Mouse (Mus musculus) heart, adult 2 months (tissue): Measurements from ENCODE around the gene D1Ertd622e. TPM values are rescaled to one million over a fixed set of nuclear protein-coding genes. Genes with fewer than 3 reads are reported as not detected.

Source experiments
- DNase-seq, 2 experiments: peaks; one replicate each; pipeline ENCODE4 v3.0.0; 2021
- H3K27ac ChIP-seq: fragments of 200-600 bp; 2 replicates; pipeline ENCODE4 v1.8.1; 2022
- H3K27me3 ChIP-seq: fragments of 200-500 bp; 2 replicates; pipeline ENCODE4 v1.6.1; 2012; ENCODE audit warnings: mild to moderate bottlenecking, low read length, inconsistent platforms, mixed read lengths; ENCODE audit not compliant: control insufficient read depth, insufficient read depth
- H3K36me3 ChIP-seq: fragments of 200-500 bp; 2 replicates; pipeline ENCODE4 v1.6.1; 2012; ENCODE audit warnings: low read length, inconsistent platforms; ENCODE audit not compliant: control insufficient read depth, insufficient read depth
- H3K4me1 ChIP-seq: fragments of 200-500 bp; 2 replicates; pipeline ENCODE4 v1.6.1; 2011; ENCODE audit warnings: low read length; ENCODE audit not compliant: control insufficient read depth, insufficient read depth
- H3K4me3 ChIP-seq: fragments of 200-600 bp; 2 replicates; pipeline ENCODE4 v1.8.1; 2022
- H3K79me2 ChIP-seq: fragments of 200-500 bp; replicated peaks from 2 replicates; pipeline ENCODE4 v1.6.1; 2012; ENCODE audit warnings: mild to moderate bottlenecking, inconsistent platforms, low read length, moderate library complexity, mixed read lengths; ENCODE audit not compliant: control insufficient read depth, insufficient read depth
- H3K9ac ChIP-seq: fragments of 200-500 bp; 2 replicates; pipeline ENCODE4 v1.6.1; 2012; ENCODE audit warnings: low read depth, mild to moderate bottlenecking, control low read depth, inconsistent platforms, low read length, mixed read lengths
- CTCF ChIP-seq: fragments of 200-600 bp; IDR thresholded peaks from 2 replicates; pipeline ENCODE4 v1.8.1; 2022; ENCODE audit warnings: antibody characterized with exemption, mild to moderate bottlenecking, moderate library complexity
- EP300 ChIP-seq: fragments of 200-500 bp; IDR thresholded peaks from 2 replicates; pipeline ENCODE4 v1.6.1; 2011; ENCODE audit warnings: low read depth, low read length, control low read depth; ENCODE audit not compliant: insufficient read depth
- POLR2A ChIP-seq: fragments of 200-500 bp; IDR thresholded peaks from 2 replicates; pipeline ENCODE4 v1.6.1; 2011; ENCODE audit warnings: mild to moderate bottlenecking, low read depth, low read length, control low read depth; ENCODE audit not compliant: insufficient read depth
- WGBS: fragments of 180-500 bp; shearing (Covaris S2); methylation state at CpG from one replicate; pipeline ENCODE4 v1.1.7; 2018; 5-methylcytosine and 5-hydroxymethylcytosine counted together
- intact Hi-C: fragments of 180-260 bp; cut with DNase I; formaldehyde crosslinking; loops from one replicate; pipeline ENCODE4 v1.15.1; 2025
- long read RNA-seq: library from polyadenylated mRNA; stranded (forward); transcript quantifications from one replicate; pipeline ENCODE4 v2.0.0, GENCODE M21; 2021
- polyA plus RNA-seq: library from polyadenylated mRNA; depleted of rRNA; stranded (reverse); fragments of >200 nt; gene quantifications from 2 replicates; pipeline ENCODE4 v1.2.3, GENCODE M21; 2012; rRNA removed
- total RNA-seq, 2 experiments: library from RNA; stranded (reverse); gene quantifications; 2 replicates each; pipeline ENCODE4 v1.2.3; 2021

D1Ertd622e gene
- total RNA-seq (1 to 10 TPM; 4.4 to 4.5 TPM), polyA plus RNA-seq (3.1 and 4.3 TPM in 2 replicates)
- long read RNA-seq: 0 reads

DNA sequence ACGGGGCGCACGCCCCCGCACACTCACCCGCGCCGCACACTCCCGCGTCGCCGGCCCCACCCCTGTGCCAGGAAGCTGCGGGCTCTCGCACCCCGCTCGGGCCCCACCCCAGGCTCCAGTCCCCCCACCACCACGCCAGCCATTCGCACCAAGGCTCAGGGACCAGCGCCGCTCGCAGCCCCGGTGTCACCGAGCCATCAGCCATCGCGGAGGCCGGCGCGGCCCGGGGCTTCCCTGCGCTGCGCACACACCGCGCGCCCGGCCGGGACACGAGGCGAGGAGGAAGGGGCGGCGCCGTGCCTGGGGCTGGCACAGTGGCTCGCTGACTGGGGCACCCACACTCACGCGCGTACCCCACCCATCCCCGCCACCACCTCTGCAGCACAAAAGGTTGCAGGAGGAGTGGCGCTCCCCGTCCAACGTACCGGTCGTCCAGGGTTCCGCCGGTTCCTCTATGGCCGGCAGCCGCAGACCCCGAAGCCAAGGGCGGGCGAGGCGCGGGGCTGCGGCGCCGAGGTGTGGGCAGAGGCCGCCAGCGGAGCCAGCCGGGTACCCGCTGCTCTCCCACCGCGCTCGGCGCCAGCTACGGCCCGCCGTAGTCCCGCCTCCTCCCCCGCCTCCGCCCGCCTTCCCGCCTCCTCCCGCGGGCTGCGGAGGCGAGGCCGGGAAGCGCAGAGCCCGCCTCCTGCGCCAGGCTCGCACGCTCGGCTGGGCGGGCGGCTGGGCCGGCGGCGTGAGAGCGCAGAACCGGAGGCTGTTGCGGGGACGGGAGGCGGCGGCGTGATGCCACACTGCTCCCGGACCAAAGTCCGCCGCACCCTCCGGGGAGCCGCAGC is at the start of gene D1Ertd622e:
D1Ertd622e (minus strand) TSS at position 669 of the 836 bp plus-strand sequence.
- intact Hi-C loops: loop anchor here (5.0 kb wide), 1 partner anchor 106 kb away; no protein-coding TSS in a partner anchor
- H3K4me3 ChIP-seq: peak within 1 kb of the TSS; percentile 90
- under 1% methylated on average over 105 of the region's 106 CpGs for WGBS
- H3K27ac ChIP-seq: peak within 1 kb of the TSS; percentile 77
- no peaks in the 10 kb centered on the region for H3K27me3 ChIP-seq
- H3K79me2 ChIP-seq: no peaks in the 10 kb centered on the region; the same call in 1 of the 2 replicates
- DNase-seq: peak; percentile 90 to 91
- peaks cover 4% of the 10 kb centered on the region for H3K4me1 ChIP-seq
- peaks cover 4% of the 10 kb centered on the region for H3K36me3 ChIP-seq
- 0 out of 2 replicates have a peak, but pooled peaks have one; percentile 29 for TF ChIP-seq POLR2A
- no peak for TF ChIP-seq CTCF
- H3K9ac ChIP-seq: peak within 1 kb of the TSS; percentile 98

DNA sequence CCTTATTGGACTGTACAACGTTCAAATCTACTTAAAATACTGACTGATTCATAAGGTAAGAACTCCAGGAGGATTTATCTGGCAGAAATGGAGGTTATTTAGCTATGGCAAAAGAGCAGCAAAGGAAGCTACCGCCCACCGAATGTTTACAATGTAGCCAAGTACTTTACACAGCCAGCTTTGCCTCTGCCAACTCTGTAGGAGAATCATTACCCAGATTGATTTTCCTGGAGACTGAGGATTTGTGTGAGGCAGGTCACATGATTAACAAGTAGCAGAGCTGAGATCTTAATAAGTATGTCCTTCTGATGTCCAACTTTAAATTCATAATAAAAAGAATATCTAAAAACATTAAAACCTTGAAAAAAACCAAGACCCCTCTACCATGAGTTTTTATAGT is 48.6 kb upstream of the D1Ertd622e start:
- H3K4me1 ChIP-seq: no peaks in the 10 kb centered on the region
- WGBS: 83% methylated on average over 3 of the region's 3 CpGs
- TF ChIP-seq POLR2A (no peak), CTCF (no peak), EP300 (no peak)
- no peak for DNase-seq
- no peaks in the 10 kb centered on the region for H3K79me2 ChIP-seq
- no peak overlapping the region for H3K9ac ChIP-seq
- no peak overlapping the region for H3K27ac ChIP-seq
- no peak overlapping the region for H3K4me3 ChIP-seq
- H3K36me3 ChIP-seq: peaks cover 4% of the 10 kb centered on the region; the same call in 1 of the 2 replicates
- no peaks in the 10 kb centered on the region for H3K27me3 ChIP-seq
- intact Hi-C loops: no loop called here

DNA sequence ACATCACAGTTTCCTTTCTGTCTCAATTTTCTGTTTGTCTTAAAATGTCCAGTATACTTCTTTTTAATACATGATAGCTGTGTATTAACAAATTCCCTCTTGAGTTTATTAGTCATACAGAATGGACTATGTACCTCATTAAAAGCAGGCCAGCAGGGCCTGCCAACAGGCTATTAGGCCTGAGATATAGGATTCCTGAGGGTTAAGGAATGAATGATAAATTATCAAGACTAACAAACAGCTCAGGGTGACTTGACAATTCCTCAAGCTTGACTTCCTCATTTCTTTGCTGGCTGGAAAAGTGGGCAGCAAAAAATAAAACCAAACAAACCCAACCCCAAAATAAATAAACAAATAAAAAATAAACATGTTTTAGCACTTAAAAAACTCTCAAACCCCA is 43.5 kb upstream of the D1Ertd622e start:
- TF ChIP-seq POLR2A (no peak), EP300 (no peak), CTCF (no peak)
- no peaks in the 10 kb centered on the region for H3K4me1 ChIP-seq
- no peak for DNase-seq
- no peaks in the 10 kb centered on the region for H3K79me2 ChIP-seq
- no peak overlapping the region for H3K27ac ChIP-seq
- peaks cover 2% of the 10 kb centered on the region; the same call in 1 of the 2 replicates for H3K36me3 ChIP-seq
- H3K27me3 ChIP-seq: no peaks in the 10 kb centered on the region
- no peak overlapping the region for H3K9ac ChIP-seq
- intact Hi-C loops: no loop called here
- H3K4me3 ChIP-seq: no peak overlapping the region

DNA sequence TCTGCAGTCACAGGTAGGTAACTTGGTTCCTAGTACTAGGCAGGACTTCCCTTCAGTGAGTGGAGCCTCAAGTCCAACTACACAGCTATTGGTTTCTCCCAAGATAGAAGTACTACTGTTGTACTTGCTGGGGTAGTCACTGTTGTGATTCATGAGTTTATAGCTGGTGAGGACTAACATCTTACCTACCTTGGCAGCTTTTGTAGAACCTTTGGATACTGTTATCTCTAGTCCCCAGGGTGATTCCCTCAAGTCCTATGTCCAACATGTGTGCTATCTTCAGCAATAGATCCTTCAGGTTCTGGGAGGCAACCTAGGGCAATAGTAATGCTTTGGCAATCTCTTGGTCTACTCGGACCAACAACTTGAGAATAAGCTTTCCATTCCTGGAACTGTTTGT is 42.8 kb upstream of the D1Ertd622e start:
- H3K4me1 ChIP-seq: no peaks in the 10 kb centered on the region
- H3K9ac ChIP-seq: no peak overlapping the region
- 90% methylated on average over 1 of the region's 1 CpGs for WGBS
- H3K27me3 ChIP-seq: no peaks in the 10 kb centered on the region
- H3K36me3 ChIP-seq: peaks cover 2% of the 10 kb centered on the region; the same call in 1 of the 2 replicates
- H3K79me2 ChIP-seq: no peaks in the 10 kb centered on the region
- no peak for TF ChIP-seq CTCF
- TF ChIP-seq POLR2A: no peak
- no peak for TF ChIP-seq EP300
- H3K4me3 ChIP-seq: no peak overlapping the region
- DNase-seq: no peak
- intact Hi-C loops: no loop called here
- H3K27ac ChIP-seq: no peak overlapping the region

DNA sequence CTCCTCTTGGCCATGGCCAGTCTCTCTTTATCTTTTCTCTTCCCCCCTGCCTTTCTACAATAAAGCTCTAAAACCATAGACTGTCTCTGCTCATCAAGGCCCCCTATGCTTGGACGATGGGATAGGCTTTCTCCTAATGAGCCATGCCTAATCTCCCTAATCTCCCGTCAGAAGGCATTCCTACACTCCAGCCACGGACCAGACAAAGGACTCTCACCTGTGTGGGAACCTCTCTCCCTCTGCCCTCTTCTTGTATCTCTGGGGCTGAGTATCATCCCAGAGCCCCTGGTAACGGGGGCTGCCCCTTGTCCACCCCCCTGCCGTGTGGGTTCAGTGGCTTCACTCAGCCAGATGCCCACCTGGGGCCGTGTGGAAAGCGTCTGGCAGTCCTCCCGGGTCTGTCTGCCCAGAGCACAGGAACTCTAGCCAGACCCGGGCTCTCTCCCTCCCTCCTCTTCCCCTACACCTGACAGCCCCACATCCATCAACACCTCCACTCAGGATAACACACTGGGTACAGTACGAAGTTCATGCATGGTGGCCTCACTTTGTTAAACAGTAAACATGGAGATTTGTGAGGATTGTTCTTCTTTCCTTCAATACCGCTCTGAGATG is 37.2 kb upstream of the D1Ertd622e start:
- no peaks in the 10 kb centered on the region for H3K27me3 ChIP-seq
- no peak overlapping the region for H3K4me3 ChIP-seq
- H3K36me3 ChIP-seq: no peaks in the 10 kb centered on the region
- no peak overlapping the region for H3K9ac ChIP-seq
- intact Hi-C loops: no loop called here
- H3K79me2 ChIP-seq: no peaks in the 10 kb centered on the region
- DNase-seq: no peak
- no peak overlapping the region for H3K27ac ChIP-seq
- H3K4me1 ChIP-seq: no peaks in the 10 kb centered on the region
- 18% methylated on average over 11 of the region's 11 CpGs for WGBS
- no peak for TF ChIP-seq EP300
- no peak for TF ChIP-seq CTCF
- TF ChIP-seq POLR2A: no peak

DNA sequence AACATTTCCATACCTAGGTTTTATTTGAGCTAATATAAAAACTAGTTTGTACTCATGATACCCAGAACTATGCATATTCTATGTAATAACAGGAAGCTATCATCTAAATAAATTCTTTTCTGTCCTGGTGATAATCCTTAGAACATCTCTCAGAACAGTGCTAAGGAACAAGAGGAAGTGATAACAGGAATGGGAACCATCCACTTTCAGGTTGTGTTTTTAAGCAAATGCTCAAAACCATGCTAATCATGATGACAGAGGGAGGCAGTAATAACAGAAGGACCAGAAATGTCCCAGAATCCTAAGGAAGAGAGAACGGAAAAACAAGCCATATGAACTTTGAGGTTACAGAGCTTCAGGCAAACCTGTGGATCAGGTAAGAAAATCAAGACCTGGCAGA is 35.4 kb upstream of the D1Ertd622e start:
- intact Hi-C loops: no loop called here
- TF ChIP-seq CTCF: no peak
- no peak for TF ChIP-seq POLR2A
- TF ChIP-seq EP300: no peak
- DNase-seq: no peak
- no peak overlapping the region for H3K4me3 ChIP-seq
- H3K27me3 ChIP-seq: no peaks in the 10 kb centered on the region
- H3K9ac ChIP-seq: no peak overlapping the region
- H3K36me3 ChIP-seq: no peaks in the 10 kb centered on the region
- H3K4me1 ChIP-seq: no peaks in the 10 kb centered on the region
- H3K27ac ChIP-seq: no peak overlapping the region
- no peaks in the 10 kb centered on the region for H3K79me2 ChIP-seq
- 89% methylated on average over 1 of the region's 1 CpGs for WGBS
